Mouse (Mus musculus): ENCODE results near the gene Olfr765.
"Not testable (repeated sequence)": the region's sequence is repeated elsewhere in the genome, so short reads cannot be mapped to it uniquely, and the experiment has no call there.

The Olfr765 gene

GRCm38 (mm10) chr10:129049898-129050297 lies at the start of gene Olfr765:
TSS of gene Olfr765 (minus strand) at chr10:129049998.
- not testable (repeated sequence) for DNase-seq (ENCODE audit: low spot score)

DNA sequence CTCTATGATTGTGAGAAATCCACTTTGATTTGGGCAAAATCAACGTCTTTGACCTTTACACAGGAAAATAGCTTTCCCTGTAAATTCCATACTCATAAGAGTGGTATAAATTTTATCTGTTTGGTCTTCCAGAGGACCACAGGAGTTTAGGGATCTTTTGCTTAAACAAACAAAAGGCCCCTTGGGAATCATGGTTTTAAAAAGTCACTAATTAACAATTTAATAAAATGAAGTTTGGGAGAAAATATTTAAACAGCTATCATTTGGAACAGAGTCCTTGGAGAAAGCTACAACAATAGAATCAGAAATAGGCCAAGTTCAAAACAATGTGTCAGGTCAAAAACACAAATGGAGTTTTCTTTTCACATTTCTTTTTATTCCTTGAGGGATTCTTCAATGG lies 49.5 kb upstream of the Olfr765 start, which contains the start of gene Olfr768:
Olfr768 (minus strand) TSS at position 101 of the 400 bp plus-strand sequence.
- DNase-seq (ENCODE audit: low spot score) = no peak

DNA sequence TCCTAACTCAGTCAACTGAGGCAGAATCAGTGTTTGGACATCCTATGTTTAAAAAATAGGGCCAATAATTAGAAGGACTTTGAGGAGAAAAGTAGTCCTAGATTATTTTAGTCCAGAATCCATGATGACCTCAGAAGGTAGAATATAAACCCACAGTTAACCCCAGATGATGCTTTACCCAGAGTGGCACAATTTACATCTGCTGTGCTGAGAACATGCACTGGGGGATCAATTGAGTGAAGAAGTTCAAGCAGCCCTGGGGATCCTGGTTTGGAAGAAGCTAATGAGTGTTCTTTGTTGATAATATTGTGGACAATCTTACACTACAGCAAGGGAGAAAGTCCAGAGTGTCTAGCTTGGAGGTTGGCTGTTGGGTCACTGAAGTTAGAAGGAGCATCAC lies 33.0 kb upstream of the Olfr765 start, which contains the start of gene Olfr767:
Olfr767 (minus strand) TSS at position 101 of the 400 bp plus-strand sequence.
- DNase-seq (ENCODE audit: low spot score) = not testable (repeated sequence)

DNA sequence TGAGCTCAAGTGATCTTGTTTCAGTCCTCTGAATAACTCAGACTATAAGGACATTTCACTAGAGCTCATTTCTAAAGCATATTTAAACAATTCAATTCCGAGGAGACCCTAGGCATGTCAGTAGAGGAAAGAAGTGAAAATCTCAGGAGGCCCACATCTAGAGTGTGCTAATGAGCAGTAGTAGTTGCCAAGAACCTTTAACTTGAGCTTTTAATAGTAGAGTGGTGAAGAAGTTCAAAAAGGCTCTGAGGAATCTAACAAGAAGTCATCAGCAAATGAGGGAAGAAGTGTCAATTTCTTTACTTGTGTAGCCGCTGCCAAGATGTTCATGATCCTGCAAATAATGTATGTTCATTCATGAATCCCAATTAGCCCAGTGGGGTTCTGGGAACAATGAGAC lies 19.1 kb upstream of the Olfr765 start, which contains the start of gene Olfr766-ps1:
Olfr766-ps1 (minus strand) TSS at position 101 of the 400 bp plus-strand sequence.
- no peak for DNase-seq (ENCODE audit: low spot score)

GRCm38 (mm10) chr10:129039796-129040195 lies 10.0 kb downstream of the Olfr765 start, which contains the start of gene Olfr764-ps1:
TSS of gene Olfr764-ps1 (minus strand) at chr10:129039896.
- DNase-seq (ENCODE audit: low spot score) = no peak

DNA sequence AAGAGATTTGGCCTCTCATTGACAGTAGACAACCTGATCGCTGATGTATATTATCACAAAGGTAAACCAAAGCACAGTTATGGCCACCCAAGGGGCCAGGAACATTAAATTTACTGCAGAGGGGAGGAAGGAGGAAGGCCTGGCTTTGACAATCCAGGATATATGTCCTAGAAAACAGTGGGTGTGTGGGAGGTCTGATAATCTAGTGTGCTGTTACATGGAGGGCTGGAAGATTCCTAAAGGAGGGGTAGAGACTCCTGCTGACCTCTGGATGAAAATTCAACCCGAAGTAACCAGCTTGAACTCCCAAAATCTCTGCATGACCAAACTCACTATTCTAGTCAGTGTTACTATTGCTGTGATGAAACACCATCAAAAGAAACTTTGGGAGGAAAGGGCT lies 21.5 kb downstream of the Olfr765 start:
- DNase-seq (ENCODE audit: low spot score) = no peak

- DNase-seq (ENCODE audit: low spot score) = peak; percentile 37
These were observed 23.7 kb downstream of the Olfr765 start for GRCm38 (mm10) chr10:129026018-129026662.

DNA sequence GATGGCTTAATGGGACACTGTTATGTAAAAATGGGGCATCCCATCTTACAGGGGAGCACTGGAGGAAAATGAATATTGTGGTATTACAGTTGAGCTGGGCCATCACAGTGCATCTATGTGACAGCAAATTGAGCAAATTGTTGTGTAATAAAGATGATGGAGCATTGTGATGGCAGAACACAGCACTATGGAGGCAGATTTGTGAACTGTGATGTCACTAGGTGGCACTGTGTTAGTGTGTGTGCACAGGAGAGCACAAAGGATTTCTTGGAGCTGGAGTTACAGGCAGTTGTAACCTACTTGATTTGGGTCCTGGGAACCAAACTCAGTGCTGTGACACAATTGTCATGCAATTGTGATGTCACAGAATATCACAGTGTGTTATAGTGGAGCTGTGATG lies 26.5 kb downstream of the Olfr765 start:
- DNase-seq (ENCODE audit: low spot score) = no peak

- no peak for DNase-seq (ENCODE audit: low spot score)
These were observed 35.3 kb downstream of the Olfr765 start for GRCm38 (mm10) chr10:129014477-129014876.

DNA sequence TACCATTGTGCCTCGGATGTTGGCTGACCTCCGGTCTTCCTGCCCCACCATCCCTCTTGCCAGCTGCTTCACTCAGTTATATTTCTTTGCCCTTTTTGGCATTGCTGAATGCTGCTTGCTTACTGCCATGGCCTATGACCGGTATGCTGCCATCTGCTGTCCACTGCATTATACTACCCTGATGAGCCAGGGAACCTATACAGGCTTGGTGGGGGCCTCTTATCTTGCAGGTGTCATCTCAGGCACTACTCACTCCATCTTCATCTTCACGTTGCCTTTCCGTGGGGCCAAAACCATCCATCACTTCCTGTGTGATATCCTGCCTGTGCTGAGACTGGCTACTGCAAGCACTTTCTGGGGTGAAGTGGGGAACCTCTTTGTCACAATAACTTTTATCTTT lies 38.3 kb downstream of the Olfr765 start:
- DNase-seq (ENCODE audit: low spot score) = not testable (repeated sequence)

DNA sequence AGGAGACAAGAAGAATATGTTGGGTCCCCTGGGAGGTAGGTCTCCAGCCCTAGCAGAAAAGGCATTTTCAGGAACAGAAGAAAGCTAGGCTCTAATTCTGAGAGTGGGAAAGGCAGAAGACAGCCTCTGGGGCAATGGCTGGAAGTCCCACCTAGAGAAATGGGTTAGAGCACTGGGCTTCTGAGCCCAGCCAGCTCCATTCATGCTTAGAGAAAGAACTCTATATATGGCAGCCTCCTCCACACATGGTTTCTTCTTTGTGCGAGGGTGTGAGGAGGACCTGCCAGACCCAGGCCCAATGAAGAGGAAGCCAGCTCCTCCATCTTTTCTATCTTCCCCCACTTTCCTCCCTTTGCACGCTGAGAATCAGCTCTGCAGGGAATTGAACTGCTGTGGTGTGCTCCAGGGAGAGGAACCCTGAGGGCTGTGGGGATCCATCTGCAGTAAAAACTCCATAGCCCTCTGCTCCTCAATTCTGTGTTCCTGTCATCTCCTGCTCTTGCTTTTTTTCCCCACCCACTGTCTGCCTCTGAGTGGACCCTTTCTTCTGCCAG lies 39.4 kb downstream of the Olfr765 start, which contains the start of gene Olfr763:
Olfr763 (plus strand) TSS at position 504 of the 554 bp plus-strand sequence.
- no peak for DNase-seq (ENCODE audit: low spot score)

DNA sequence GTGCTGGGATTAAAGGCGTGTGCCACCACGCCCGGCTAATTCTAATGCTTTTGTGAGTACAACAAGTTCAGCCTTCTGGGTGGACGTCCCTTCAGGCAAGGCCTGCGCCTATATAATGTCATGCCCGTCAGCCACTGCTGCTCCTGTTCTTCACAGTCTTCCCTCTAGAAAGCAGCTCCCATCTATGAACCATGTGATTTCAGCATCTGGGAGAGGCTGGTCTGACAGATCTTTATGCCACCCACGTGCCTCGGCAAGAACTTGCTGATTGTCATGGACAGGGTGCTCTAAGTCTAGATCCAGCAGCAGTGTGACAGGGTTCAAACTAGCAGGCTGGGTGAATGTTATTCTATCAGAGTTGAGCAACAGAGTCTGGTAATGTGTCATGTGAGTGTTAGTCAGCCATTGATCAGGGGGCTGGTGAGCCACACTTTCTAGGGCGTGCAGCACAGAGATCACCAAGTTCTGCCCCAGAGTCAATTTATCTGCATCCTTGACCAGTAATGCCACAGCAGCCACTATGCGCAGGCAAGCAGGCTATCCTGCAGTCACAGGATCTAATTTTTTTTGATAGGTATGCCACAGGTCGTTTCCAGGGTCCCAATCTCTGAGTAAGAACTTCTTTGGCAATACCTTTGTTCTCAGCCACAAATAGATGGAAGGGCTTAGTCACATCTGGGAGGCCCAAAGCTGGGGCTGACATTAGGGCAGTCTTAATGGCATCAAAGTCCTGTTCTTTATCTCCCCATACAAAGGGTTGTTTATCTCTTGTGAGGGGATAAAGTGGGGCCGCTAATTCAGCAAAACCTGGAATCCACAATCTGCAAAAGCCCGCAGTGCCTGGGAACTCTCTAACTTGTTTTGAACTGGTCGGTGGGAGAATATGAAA lies 45.5 kb downstream of the Olfr765 start:
- DNase-seq (ENCODE audit: low spot score) = no peak

DNA sequence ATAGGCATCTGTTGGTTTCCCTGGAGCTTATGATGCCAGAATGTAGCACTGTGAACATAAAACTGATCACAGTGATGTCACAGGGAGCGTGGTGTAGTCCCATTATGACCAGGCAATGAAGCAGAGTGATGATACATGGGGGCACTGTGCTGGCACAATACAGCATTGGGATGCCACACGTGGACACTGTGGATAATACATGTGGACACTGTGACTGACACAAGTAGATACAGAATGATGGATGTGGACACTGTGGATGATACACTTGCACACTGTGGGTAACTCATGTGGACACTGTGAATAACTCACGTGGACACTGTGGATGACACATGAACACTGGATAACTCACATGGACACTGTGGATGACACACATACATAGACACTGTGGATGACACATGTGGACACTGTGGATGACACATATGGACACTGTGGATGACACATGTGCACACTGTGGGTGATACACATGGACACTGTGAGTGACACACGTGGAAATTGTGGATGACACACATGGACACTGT lies 53.2 kb downstream of the Olfr765 start:
- no peak for DNase-seq (ENCODE audit: low spot score)

- DNase-seq (ENCODE audit: low spot score) = no peak
These were observed 54.0 kb downstream of the Olfr765 start for GRCm38 (mm10) chr10:128995796-128996195.
